Mouse (Mus musculus) gastrocnemius, postnatal 36 days (tissue): ENCODE data around the gene Aplnr. TPM values are rescaled to one million over a fixed set of nuclear protein-coding genes. Genes with fewer than 3 reads are reported as not detected.

Experiments used
- DNase-seq, 2 experiments: peaks; one replicate each; pipeline ENCODE4 v3.0.0; 2022
- intact Hi-C: fragments of 180-260 bp; cut with DNase I; formaldehyde crosslinking; loops from one replicate; pipeline ENCODE4 v1.15.1; 2025
- total RNA-seq, 2 experiments: library from RNA; stranded (reverse); gene quantifications; 2 replicates each; pipeline ENCODE4 v1.2.3; 2021

Aplnr gene
- total RNA-seq, 2 experiments from 2014 or later = 8.8 to 14.6 TPM

GRCm38 (mm10) chr2:85172763-85173103, 36.7 kb downstream of the Aplnr start:
- no peak for DNase-seq
- intact Hi-C loops = no loop called here

GRCm38 (mm10) chr2:85173545-85173944, 37.5 kb downstream of the Aplnr start:
- intact Hi-C loops = no loop called here
- no peak for DNase-seq

GRCm38 (mm10) chr2:85178139-85178800, 42.2 kb downstream of the Aplnr start:
- intact Hi-C loops = no loop called here
- no peak for DNase-seq

- DNase-seq = no peak
- intact Hi-C loops = no loop called here
These were observed 51.6 kb downstream of the Aplnr start for GRCm38 (mm10) chr2:85187582-85188151.

Other genes starting within 250 kb of the Aplnr start
- gene Rtn4rl2, start 249.5 kb upstream of the Aplnr start, total RNA-seq = under 1 TPM; 0.20 to 0.26 TPM
- 10 to 100 TPM; 17.9 to 30.2 TPM for gene Slc43a3, start 199.6 kb upstream of the Aplnr start, total RNA-seq
- gene Prg2, start 155.8 kb upstream of the Aplnr start, total RNA-seq = not detected
- not detected for gene Prg3, start 148.0 kb upstream of the Aplnr start, total RNA-seq
- 10 to 100 TPM; 24.4 to 28.3 TPM for gene Ssrp1, start 99.0 kb upstream of the Aplnr start, total RNA-seq
- under 1 TPM; 0.57 to 0.69 TPM for gene P2rx3, start 98.8 kb upstream of the Aplnr start, total RNA-seq
- 10 to 100 TPM; 27.2 to 29.6 TPM for gene Tnks1bp1, start 88.2 kb upstream of the Aplnr start, total RNA-seq
- 1 to 10 TPM in 1 of 2 experiments, under 1 TPM in 1; 0.76 to 1.5 TPM for gene Lrrc55, start 61.0 kb downstream of the Aplnr start, total RNA-seq
- gene Olfr987, start 203.1 kb downstream of the Aplnr start, total RNA-seq = not detected
- not detected for gene Olfr988, start 227.0 kb downstream of the Aplnr start, total RNA-seq